Mouse (Mus musculus) small intestine, adult 2 months (tissue): ENCODE results near the gene Rasal1. TPM values are rescaled to one million over a fixed set of nuclear protein-coding genes. Genes with fewer than 3 reads are reported as not detected.
A peak's percentile ranks its signal among the peaks of the same experiment; 100 is the strongest.

ENCODE experiments used
- H3K27ac ChIP-seq: fragments of 200-500 bp; 2 replicates; pipeline ENCODE4 v1.5.1; 2012; ENCODE audit warnings: low read depth, low read length, control low read depth, inconsistent platforms; ENCODE audit not compliant: insufficient read depth
- H3K27me3 ChIP-seq: fragments of 200-500 bp; 2 replicates; pipeline ENCODE4 v1.6.1; 2012; ENCODE audit warnings: mild to moderate bottlenecking, moderate library complexity, low read length, inconsistent platforms; ENCODE audit not compliant: control insufficient read depth, insufficient read depth
- H3K36me3 ChIP-seq: fragments of 200-500 bp; 2 replicates; pipeline ENCODE4 v1.6.1; 2012; ENCODE audit warnings: mild to moderate bottlenecking, low read length, control low read depth, inconsistent platforms; ENCODE audit not compliant: control insufficient read depth, insufficient read depth
- H3K4me1 ChIP-seq: fragments of 200-500 bp; 2 replicates; pipeline ENCODE4 v1.6.1; 2012; ENCODE audit warnings: low read length, inconsistent platforms, mixed read lengths; ENCODE audit not compliant: control insufficient read depth, insufficient read depth, insufficient read length
- H3K4me3 ChIP-seq: fragments of 200-500 bp; 2 replicates; pipeline ENCODE4 v1.5.1; 2012; ENCODE audit warnings: low read depth, mild to moderate bottlenecking, control low read depth, inconsistent platforms, low read length, moderate library complexity
- CTCF ChIP-seq: fragments of 200-500 bp; IDR thresholded peaks from 2 replicates; pipeline ENCODE4 v1.5.1; 2012; ENCODE audit warnings: low read depth, mild to moderate bottlenecking, control low read depth, inconsistent platforms, low read length, moderate library complexity, mixed read lengths; ENCODE audit not compliant: insufficient replicate concordance, insufficient read length; ENCODE audit errors: extremely low read depth
- POLR2A ChIP-seq: fragments of 200-500 bp; IDR thresholded peaks from 2 replicates; pipeline ENCODE4 v1.6.1; 2012; ENCODE audit warnings: low read depth, mild to moderate bottlenecking, control low read depth, inconsistent platforms, low read length, moderate library complexity
- WGBS: fragments of 180-500 bp; shearing (Covaris S2); methylation state at CpG from one replicate; pipeline ENCODE4 v1.1.7; 2018; 5-methylcytosine and 5-hydroxymethylcytosine counted together
- polyA plus RNA-seq: library from polyadenylated mRNA; depleted of rRNA; stranded (reverse); fragments of >200 nt; gene quantifications from 2 replicates; pipeline ENCODE4 v1.2.3, GENCODE M21; 2012

Gene Rasal1
- polyA plus RNA-seq, 1 experiment, result 1.7 TPM

DNA sequence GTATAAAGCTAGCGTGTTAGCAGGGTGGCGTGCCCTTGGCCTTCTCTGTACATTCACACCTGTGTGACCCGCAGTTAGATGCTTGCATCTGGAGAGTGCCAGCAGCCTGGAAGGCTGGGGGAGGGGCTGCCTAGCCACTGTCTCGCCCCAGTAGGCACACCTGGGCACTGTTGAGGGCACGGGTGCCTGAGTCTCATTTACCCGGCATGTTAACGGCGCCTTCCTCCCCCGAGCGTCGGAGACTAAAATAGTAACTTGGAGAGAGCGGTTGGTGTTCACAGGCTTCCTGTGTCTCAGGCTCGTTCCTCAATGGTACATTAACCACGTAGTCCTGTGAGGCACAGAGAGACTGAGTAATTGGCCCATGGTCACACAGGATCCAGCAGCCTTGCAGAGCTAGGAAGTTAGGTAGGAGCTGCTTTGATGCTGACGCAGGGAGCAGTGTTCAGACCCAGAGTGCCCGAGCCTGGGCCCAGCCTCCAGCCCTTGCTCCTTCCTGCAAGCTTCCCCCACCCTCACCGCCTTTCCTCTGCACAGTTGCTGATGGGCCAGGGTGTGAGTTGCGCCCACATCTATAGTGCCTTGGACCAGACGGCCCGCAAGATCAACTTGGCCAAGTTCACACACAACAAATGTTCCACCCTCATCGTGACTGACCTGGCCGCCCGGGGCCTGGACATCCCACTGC lies 27.4 kb upstream of the Rasal1 start:
- Histone ChIP-seq H3K4me3 (0 out of 2 replicates have a peak overlapping the region, but pooled peaks have one; percentile 1), H3K36me3 (peaks cover 79% of the 10 kb centered on the region), H3K4me1 (peaks cover 3% of the 10 kb centered on the region; the same call in 1 of the 2 replicates), H3K27ac (no peak overlapping the region), H3K27me3 (no peaks in the 10 kb centered on the region)
- WGBS, result 91% methylated on average over 23 of the region's 23 CpGs
- TF ChIP-seq CTCF, result no peak
- TF ChIP-seq POLR2A, result no peak

DNA sequence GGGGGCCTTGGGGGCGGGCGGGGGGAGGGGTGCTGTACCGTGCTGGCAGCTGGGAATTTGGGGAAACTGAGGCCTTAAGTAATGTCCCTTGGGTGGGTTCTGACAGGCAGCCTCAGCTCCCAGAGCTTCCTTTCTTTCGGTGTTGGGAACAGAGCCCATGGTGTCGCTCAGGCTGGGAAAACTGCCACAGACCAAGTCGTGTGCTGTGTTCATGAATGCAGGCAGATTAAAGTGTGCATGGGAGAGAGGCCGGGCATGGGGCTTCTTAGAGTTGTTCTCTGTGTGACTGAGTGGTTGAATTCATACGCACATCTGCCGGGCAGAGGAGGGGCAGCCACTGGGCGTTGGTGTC lies 26.8 kb upstream of the Rasal1 start:
- Histone ChIP-seq H3K4me1 (peaks cover 3% of the 10 kb centered on the region; the same call in 1 of the 2 replicates), H3K27ac (0 out of 2 replicates have a peak overlapping the region, but pooled peaks have one; percentile 6), H3K27me3 (no peaks in the 10 kb centered on the region), H3K4me3 (no peak overlapping the region), H3K36me3 (peaks cover 83% of the 10 kb centered on the region)
- 92% methylated on average over 10 of the region's 10 CpGs for WGBS
- no peak for TF ChIP-seq CTCF
- no peak for TF ChIP-seq POLR2A

DNA sequence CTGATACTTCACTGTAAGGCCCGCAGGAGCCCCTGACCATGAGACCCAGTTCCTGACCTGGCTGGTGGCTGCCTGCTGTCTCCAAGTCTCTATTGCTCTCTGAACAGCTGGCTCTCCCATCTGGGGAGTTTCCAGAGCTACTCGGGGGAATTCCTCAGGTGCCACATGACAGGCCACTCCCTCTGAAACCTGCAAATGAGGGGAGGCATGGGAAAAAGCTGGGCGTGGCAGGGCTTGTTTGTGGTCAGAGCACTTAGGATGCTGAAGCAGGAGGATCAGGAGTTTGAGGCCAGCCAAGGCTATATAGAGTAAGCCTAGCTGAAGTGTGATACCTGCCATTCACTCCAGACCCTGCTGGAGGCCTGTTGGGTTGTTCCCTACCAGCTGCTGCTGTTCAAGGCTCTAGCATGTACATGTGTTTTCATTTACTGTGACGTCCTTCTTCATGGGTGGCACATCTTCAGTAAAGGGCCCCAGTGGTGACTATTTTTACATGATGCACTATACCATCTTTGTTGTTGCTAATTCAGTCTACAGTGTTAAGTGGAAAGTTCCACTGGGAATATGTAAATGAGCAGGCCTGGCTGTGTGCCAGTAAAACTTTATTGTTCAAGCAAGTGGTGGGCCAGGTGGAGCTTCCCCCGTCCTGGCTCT lies 26.3 kb upstream of the Rasal1 start:
- Histone ChIP-seq H3K27ac (0 out of 2 replicates have a peak overlapping the region, but pooled peaks have one; percentile 6), H3K4me3 (no peak overlapping the region), H3K27me3 (no peaks in the 10 kb centered on the region), H3K36me3 (peaks cover 85% of the 10 kb centered on the region), H3K4me1 (peaks cover 3% of the 10 kb centered on the region; the same call in 1 of the 2 replicates)
- no peak for TF ChIP-seq POLR2A
- TF ChIP-seq CTCF, result no peak
- 59% methylated on average over 5 of the region's 5 CpGs for WGBS

DNA sequence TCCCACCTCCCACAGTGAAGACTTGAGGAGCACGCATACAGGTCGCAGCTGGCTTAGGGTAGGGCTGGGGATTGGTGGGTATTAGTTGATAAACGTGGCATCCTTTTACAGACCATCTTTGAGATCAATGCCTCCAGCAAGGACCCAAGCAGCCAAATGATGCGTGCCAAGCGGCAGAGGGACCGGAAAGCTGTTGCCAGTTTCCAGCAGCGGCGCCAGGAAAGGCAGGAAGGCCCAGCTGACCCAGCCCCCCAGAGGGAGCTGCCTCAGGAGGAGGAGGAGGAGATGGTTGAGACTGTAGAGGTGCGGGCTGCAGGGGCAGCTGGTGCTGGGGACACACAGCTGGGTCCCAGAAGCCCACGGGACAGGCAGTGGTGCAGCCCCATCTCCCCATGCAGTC lies 24.2 kb upstream of the Rasal1 start:
- WGBS, result 90% methylated on average over 10 of the region's 10 CpGs
- Histone ChIP-seq H3K4me1 (peaks cover 7% of the 10 kb centered on the region), H3K27me3 (no peaks in the 10 kb centered on the region), H3K4me3 (no peak overlapping the region), H3K36me3 (peaks cover 80% of the 10 kb centered on the region), H3K27ac (no peak overlapping the region)
- no peak for TF ChIP-seq CTCF
- no peak for TF ChIP-seq POLR2A

DNA sequence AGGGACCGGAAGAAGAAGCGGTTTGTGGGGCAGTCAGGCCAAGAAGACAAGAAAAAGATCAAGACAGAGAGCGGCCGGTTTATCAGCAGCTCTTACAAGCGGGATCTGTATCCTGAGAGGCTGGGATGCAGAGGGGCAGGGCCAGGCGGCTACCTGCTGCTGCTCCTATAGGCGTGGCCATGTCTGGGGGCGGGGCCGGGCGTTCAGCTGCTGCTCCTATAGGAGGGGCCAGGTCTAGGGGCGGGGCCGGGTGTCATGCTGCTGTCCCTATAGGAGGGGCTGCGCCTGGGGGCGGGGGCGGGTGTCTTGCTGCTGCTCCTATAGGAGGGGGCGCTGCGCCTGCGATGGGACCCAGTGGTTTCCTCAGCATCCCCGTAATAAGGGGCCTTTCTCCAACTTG lies 22.2 kb upstream of the Rasal1 start:
- peaks cover 5% of the 10 kb centered on the region for H3K27me3 ChIP-seq
- peaks cover 6% of the 10 kb centered on the region for H3K4me1 ChIP-seq
- H3K27ac ChIP-seq, result no peak overlapping the region
- 73% methylated on average over 19 of the region's 19 CpGs for WGBS
- peaks cover 62% of the 10 kb centered on the region for H3K36me3 ChIP-seq
- H3K4me3 ChIP-seq, result no peak overlapping the region
- TF ChIP-seq CTCF, result no peak
- TF ChIP-seq POLR2A, result no peak

DNA sequence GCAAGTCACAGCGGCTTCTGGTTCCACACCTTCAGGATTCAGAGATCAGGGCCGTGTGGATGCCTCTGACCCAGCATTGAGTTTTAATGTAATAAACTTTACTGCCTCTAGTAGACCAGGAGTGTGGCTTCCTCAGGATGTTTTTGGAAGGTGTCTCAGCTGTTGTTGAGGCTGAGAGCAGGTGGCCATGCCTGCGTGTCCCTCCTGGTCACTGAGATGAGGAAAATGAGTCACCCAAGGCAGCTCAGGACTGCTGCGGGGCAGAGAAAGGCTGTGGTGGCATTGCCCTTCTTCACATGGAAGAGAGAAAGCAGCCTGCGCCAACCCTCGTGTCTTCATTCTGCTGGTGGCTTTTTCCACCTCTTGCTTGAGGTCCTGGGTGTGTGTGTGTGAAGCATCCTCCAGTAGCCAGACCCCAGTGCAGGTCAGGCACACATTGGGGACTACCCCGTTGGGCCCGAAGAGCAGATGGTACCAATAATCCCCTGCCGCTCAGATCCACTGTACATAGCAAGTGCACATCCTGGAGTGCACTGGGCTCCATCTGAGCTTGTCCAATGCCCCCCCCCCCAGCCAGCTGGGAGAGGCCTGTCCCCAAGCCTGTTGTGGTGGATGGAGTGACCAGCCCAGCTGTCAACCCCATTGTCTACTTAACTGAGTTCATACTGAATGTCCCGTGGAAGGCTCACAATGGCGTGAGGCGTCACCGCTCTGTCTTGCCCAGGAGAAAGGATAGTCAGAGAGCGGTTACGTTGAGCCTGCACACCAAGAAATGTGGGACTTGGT lies 20.9 kb upstream of the Rasal1 start:
- 91% methylated on average over 15 of the region's 15 CpGs for WGBS
- Histone ChIP-seq H3K36me3 (peaks cover 49% of the 10 kb centered on the region), H3K4me3 (no peak overlapping the region), H3K27me3 (peaks cover 5% of the 10 kb centered on the region), H3K4me1 (peaks cover 4% of the 10 kb centered on the region), H3K27ac (no peak overlapping the region)
- TF ChIP-seq CTCF, result no peak
- TF ChIP-seq POLR2A, result no peak

DNA sequence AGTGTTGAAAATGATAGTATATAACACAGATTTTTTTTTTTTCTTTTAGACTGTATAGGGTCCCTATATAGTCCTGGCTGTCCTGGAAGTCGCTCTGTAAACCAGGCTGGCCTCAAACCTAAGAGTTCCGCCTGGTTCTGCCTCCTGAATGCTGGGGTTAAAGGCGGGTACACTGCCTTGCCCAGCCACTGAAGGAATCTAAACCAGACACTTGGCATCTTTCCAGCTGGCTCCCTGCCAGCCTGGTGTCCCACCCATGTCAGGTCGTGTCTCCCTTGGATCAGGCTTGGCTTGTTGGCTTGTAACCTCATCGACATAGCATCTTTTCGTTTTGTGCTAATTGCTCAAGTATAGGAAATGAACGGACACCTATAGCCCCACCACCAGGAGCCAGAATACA lies 20.0 kb upstream of the Rasal1 start:
- Histone ChIP-seq H3K4me1 (peaks cover 4% of the 10 kb centered on the region), H3K4me3 (no peak overlapping the region), H3K36me3 (peaks cover 40% of the 10 kb centered on the region), H3K27ac (no peak overlapping the region), H3K27me3 (peaks cover 5% of the 10 kb centered on the region)
- WGBS, result 26% methylated on average over 7 of the region's 7 CpGs
- TF ChIP-seq POLR2A, result no peak
